Mouse (Mus musculus): ENCODE measurements around the gene Atp5h. TPM values are rescaled to one million over a fixed set of nuclear protein-coding genes. Genes with fewer than 3 reads are reported as not detected.

Gene Atp5h
- polyA plus RNA-seq, 1 experiment from 2014 or later: 2,168 TPM

DNA sequence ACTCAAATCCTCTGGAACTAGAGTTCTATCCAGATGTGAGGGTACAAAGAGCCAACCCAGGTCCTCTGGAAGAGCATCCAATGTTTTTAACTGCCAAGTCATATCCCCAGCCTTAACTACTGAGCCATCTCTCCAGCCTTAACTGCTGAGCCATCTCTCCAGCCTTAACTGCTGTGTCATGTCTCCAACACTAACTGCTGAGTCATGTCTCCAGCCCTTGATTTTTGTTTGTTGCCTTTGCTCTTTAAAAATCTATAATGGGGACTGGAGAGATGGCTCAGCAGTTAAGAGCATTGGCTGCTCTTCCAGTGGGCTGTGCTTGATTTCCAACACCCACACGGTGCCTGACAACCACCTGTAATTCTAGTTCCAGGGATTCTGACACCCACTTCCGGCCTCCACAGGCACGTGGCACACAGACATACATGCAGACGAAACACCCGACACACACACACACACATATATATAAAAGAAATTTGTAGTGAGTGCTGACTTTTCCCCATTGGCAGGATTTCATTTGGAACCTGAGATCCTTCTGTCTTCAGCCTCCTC, 17.9 kb upstream of the Atp5h start:
- WGBS: 65% methylated on average over 5 of the region's 5 CpGs
- H3K27ac ChIP-seq: no peak overlapping the region
- H3K4me3 ChIP-seq: no peak overlapping the region
- H3K36me3 ChIP-seq: 0 out of 2 replicates have a peak, but pooled peaks cover 3% of the 10 kb centered on the region
- H3K4me2 ChIP-seq: no peak overlapping the region
- no peaks in the 10 kb centered on the region for H3K9me3 ChIP-seq (replicated peaks)
- peaks cover 13% of the 10 kb centered on the region for H3K4me1 ChIP-seq (replicated peaks)
- ATAC-seq (replicated peaks; ENCODE audit: insufficient number of reproducible peaks, insufficient read depth, low FRiP score, low read depth): no peak
- no peak overlapping the region for H3K9ac ChIP-seq
- H3K27me3 ChIP-seq: no peaks in the 10 kb centered on the region

- Histone ChIP-seq H3K4me2 (peak overlapping the region; percentile 75), H3K27me3 (no peaks in the 10 kb centered on the region), H3K27ac (no peak overlapping the region), H3K4me1 (replicated peaks) (peaks cover 13% of the 10 kb centered on the region), H3K9ac (peak overlapping the region; percentile 61), H3K4me3 (peak overlapping the region; percentile 45), H3K9me3 (replicated peaks) (no peaks in the 10 kb centered on the region), H3K36me3 (peaks cover 19% of the 10 kb centered on the region)
- 9% methylated on average over 31 of the region's 31 CpGs for WGBS
- 0 out of 2 replicates have a peak, but pooled peaks have one; percentile 47 for ATAC-seq (replicated peaks; ENCODE audit: insufficient number of reproducible peaks, insufficient read depth, low FRiP score, low read depth)
These were observed 16.0 kb upstream of the Atp5h start for GRCm38 (mm10) chr11:115435596-115436337.

- Histone ChIP-seq H3K4me2 (no peak overlapping the region), H3K4me1 (replicated peaks) (peaks cover 13% of the 10 kb centered on the region), H3K36me3 (peaks cover 36% of the 10 kb centered on the region), H3K27ac (no peak overlapping the region), H3K27me3 (no peaks in the 10 kb centered on the region), H3K4me3 (no peak overlapping the region), H3K9me3 (replicated peaks) (no peaks in the 10 kb centered on the region), H3K9ac (no peak overlapping the region)
- ATAC-seq (replicated peaks; ENCODE audit: insufficient number of reproducible peaks, insufficient read depth, low FRiP score, low read depth): no peak
- WGBS: 78% methylated on average over 6 of the region's 6 CpGs
These were observed 13.6 kb upstream of the Atp5h start for GRCm38 (mm10) chr11:115433342-115433741.

GRCm38 (mm10) chr11:115432814-115433213, 13.1 kb upstream of the Atp5h start:
- H3K4me3 ChIP-seq: no peak overlapping the region
- ATAC-seq (replicated peaks; ENCODE audit: insufficient number of reproducible peaks, insufficient read depth, low FRiP score, low read depth): no peak
- no peaks in the 10 kb centered on the region for H3K9me3 ChIP-seq (replicated peaks)
- no peaks in the 10 kb centered on the region for H3K27me3 ChIP-seq
- peaks cover 16% of the 10 kb centered on the region for H3K4me1 ChIP-seq (replicated peaks)
- H3K9ac ChIP-seq: no peak overlapping the region
- H3K36me3 ChIP-seq: peaks cover 36% of the 10 kb centered on the region
- no peak overlapping the region for H3K27ac ChIP-seq
- H3K4me2 ChIP-seq: no peak overlapping the region
- WGBS: 74% methylated on average over 4 of the region's 4 CpGs

DNA sequence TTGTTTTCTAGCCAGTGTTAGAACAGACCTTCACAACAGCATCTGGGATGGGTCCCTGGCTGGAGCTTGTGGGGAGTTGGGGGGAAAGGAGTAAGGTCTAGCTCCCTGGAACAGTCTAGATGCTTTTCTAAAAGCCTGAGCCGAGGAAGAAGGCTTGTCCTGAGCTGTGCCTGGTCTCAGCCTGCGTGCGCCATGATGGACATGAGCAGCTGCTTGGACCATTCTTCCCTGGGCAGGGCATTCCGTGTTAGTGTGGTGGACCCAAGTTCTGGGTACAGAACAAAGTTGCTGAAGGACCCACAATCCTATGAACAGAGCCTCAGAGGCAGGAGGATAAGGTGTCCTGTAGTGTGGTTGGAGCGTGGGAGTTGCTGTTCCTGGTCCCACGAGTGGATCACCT, 10.8 kb upstream of the Atp5h start:
- Histone ChIP-seq H3K36me3 (peaks cover 48% of the 10 kb centered on the region), H3K9ac (no peak overlapping the region), H3K9me3 (replicated peaks) (no peaks in the 10 kb centered on the region), H3K27ac (no peak overlapping the region), H3K4me2 (no peak overlapping the region), H3K4me1 (replicated peaks) (peaks cover 15% of the 10 kb centered on the region), H3K27me3 (no peaks in the 10 kb centered on the region), H3K4me3 (no peak overlapping the region)
- WGBS: 94% methylated on average over 6 of the region's 6 CpGs
- ATAC-seq (replicated peaks; ENCODE audit: insufficient number of reproducible peaks, insufficient read depth, low FRiP score, low read depth): no peak

DNA sequence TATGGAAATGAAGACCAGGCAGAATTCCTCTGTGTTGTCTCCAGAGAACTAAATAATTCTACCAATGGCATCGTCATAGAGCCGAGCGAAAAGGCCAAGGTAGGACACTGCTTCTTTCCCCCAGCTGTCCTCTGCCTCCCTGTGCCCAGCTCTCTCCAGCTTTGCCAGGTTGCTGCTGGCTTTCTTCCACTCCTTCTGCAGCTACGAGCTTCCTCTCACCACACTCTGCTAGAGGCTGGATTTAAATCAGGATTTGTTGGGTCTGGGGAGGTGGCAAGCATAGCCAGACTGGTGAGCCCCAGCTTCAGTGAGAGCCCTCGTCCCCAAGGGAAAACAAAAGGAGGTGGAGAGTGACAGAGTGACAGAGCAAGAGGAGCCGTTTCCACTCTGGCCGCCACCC, 9.5 kb upstream of the Atp5h start:
- ATAC-seq (replicated peaks; ENCODE audit: insufficient number of reproducible peaks, insufficient read depth, low FRiP score, low read depth): no peak
- H3K9me3 ChIP-seq (replicated peaks): no peaks in the 10 kb centered on the region
- 78% methylated on average over 7 of the region's 7 CpGs for WGBS
- no peak overlapping the region for H3K27ac ChIP-seq
- peaks cover 11% of the 10 kb centered on the region for H3K4me1 ChIP-seq (replicated peaks)
- no peak overlapping the region for H3K9ac ChIP-seq
- H3K4me3 ChIP-seq: no peak overlapping the region
- H3K27me3 ChIP-seq: no peaks in the 10 kb centered on the region
- no peak overlapping the region for H3K4me2 ChIP-seq
- peaks cover 56% of the 10 kb centered on the region for H3K36me3 ChIP-seq

GRCm38 (mm10) chr11:115427482-115428331, 7.9 kb upstream of the Atp5h start:
- Histone ChIP-seq H3K9ac (0 out of 2 replicates have a peak overlapping the region, but pooled peaks have one; percentile 23), H3K4me3 (no peak overlapping the region), H3K9me3 (replicated peaks) (no peaks in the 10 kb centered on the region), H3K4me1 (replicated peaks) (peaks cover 11% of the 10 kb centered on the region), H3K36me3 (peaks cover 57% of the 10 kb centered on the region), H3K27ac (peak overlapping the region; percentile 58), H3K27me3 (no peaks in the 10 kb centered on the region), H3K4me2 (peak overlapping the region; percentile 17; the same call in 1 of the 2 replicates)
- 33% methylated on average over 20 of the region's 20 CpGs for WGBS
- peak; percentile 51 for ATAC-seq (replicated peaks; ENCODE audit: insufficient number of reproducible peaks, insufficient read depth, low FRiP score, low read depth)

- 85% methylated on average over 6 of the region's 6 CpGs for WGBS
- no peak overlapping the region for H3K9ac ChIP-seq
- H3K27me3 ChIP-seq: no peaks in the 10 kb centered on the region
- H3K4me3 ChIP-seq: no peak overlapping the region
- H3K4me2 ChIP-seq: no peak overlapping the region
- H3K36me3 ChIP-seq: peaks cover 40% of the 10 kb centered on the region
- H3K27ac ChIP-seq: no peak overlapping the region
- ATAC-seq (replicated peaks; ENCODE audit: insufficient number of reproducible peaks, insufficient read depth, low FRiP score, low read depth): no peak
- peaks cover 26% of the 10 kb centered on the region for H3K4me1 ChIP-seq (replicated peaks)
- no peaks in the 10 kb centered on the region for H3K9me3 ChIP-seq (replicated peaks)
These were observed 5.9 kb upstream of the Atp5h start for GRCm38 (mm10) chr11:115425671-115426070.

GRCm38 (mm10) chr11:115424666-115425065, 4.9 kb upstream of the Atp5h start:
- H3K9me3 ChIP-seq (replicated peaks): no peaks in the 10 kb centered on the region
- H3K4me1 ChIP-seq (replicated peaks): peaks cover 28% of the 10 kb centered on the region
- ATAC-seq (replicated peaks; ENCODE audit: insufficient number of reproducible peaks, insufficient read depth, low FRiP score, low read depth): no peak
- no peak overlapping the region for H3K9ac ChIP-seq
- 84% methylated on average over 7 of the region's 7 CpGs for WGBS
- H3K4me2 ChIP-seq: no peak overlapping the region
- no peak overlapping the region for H3K4me3 ChIP-seq
- H3K27me3 ChIP-seq: no peaks in the 10 kb centered on the region
- H3K27ac ChIP-seq: no peak overlapping the region
- H3K36me3 ChIP-seq: peaks cover 30% of the 10 kb centered on the region; the same call in 1 of the 2 replicates

- no peak for ATAC-seq (replicated peaks; ENCODE audit: insufficient number of reproducible peaks, insufficient read depth, low FRiP score, low read depth)
- Histone ChIP-seq H3K36me3 (peaks cover 24% of the 10 kb centered on the region; the same call in 1 of the 2 replicates), H3K9me3 (replicated peaks) (no peaks in the 10 kb centered on the region), H3K4me3 (no peak overlapping the region), H3K27me3 (no peaks in the 10 kb centered on the region), H3K4me1 (replicated peaks) (peaks cover 38% of the 10 kb centered on the region), H3K27ac (no peak overlapping the region), H3K9ac (no peak overlapping the region), H3K4me2 (no peak overlapping the region)
- WGBS: 82% methylated on average over 3 of the region's 3 CpGs
These were observed 3.3 kb upstream of the Atp5h start for GRCm38 (mm10) chr11:115423091-115423490.

- Histone ChIP-seq H3K9ac (no peak overlapping the region), H3K4me1 (replicated peaks) (peaks cover 38% of the 10 kb centered on the region), H3K36me3 (peaks cover 28% of the 10 kb centered on the region), H3K27ac (no peak overlapping the region), H3K4me3 (no peak overlapping the region), H3K27me3 (no peaks in the 10 kb centered on the region), H3K4me2 (peak overlapping the region; percentile 79; the same call in 1 of the 2 replicates), H3K9me3 (replicated peaks) (no peaks in the 10 kb centered on the region)
- 88% methylated on average over 16 of the region's 16 CpGs for WGBS
- ATAC-seq (replicated peaks; ENCODE audit: insufficient number of reproducible peaks, insufficient read depth, low FRiP score, low read depth): no peak
These were observed 2.2 kb upstream of the Atp5h start for GRCm38 (mm10) chr11:115421972-115422371.
